Mouse (Mus musculus) retina, postnatal 1 day (tissue): ENCODE data around the gene Mxd3.

Source experiments
- DNase-seq: peaks from one replicate; pipeline ENCODE4 v3.0.0-alpha.2; 2012

Mxd3 gene

DNA sequence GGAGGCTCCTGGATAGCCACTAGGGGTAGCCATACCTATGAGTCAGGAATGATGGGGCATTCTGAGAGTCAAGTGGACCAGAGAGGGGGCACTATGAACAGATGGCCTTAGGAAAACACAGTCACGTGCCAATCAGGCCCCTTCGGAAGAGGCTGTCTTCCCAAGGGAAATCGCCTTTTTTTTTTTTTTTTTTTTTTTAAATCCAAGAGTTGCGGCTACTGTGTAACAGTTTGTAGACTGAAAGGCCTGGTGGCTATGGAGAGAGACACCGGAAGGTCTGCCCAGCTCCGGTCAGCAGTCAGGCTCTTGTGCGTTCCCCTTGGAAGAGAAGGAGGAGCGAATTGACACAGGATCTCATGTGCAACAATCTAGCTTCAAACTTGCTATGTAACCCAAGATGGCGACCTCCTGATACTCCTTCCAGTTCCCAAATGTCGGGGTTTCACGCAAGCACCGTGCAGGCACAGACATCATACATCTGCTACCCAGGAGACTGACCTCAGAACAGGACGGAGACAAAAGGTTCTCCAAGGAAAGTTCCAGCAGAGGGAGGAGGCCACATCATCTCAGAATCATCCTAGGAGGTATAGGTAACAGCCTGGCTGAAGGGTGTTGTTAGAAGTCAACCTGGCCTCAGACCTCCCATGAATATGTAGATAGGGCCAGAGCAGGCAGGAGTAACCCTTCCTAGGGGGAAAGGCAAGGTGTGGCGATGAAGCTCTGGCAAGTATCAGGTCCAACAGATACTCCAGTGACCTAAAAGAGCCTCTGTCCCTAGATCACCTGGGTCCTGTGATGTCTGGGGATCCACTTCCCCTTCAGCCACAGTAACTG, 1.2 kb upstream of the Mxd3 start:
- no peak for DNase-seq

DNA sequence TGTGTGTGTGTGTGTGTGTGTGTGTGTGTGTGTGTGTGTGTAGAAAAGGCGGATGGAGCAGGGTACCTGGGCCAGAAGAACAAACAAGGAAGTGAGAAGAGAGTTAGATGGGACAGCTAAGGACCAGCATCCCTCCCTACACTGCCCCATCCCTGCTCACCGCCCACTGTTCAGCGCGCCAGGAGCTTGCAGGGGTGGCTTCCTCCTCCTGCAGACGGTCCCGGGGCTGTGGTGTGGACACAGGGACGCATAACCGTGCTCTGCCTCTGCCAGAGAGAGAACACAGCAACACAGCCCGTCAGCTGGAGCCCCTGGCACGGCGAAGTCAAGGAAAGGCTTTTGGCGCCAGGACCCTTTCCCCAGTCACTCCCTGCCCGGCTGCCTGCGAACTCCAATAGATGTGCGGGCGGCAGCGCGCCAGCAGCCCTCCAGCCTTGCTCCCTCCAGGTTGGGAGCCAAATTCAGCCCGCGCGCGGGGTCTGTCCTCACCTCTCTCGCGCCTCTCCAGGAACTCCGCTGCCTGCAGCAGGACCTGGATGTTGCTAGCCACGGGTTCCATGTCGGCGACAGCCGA, 427 bp downstream of the Mxd3 start:
- no peak for DNase-seq

DNA sequence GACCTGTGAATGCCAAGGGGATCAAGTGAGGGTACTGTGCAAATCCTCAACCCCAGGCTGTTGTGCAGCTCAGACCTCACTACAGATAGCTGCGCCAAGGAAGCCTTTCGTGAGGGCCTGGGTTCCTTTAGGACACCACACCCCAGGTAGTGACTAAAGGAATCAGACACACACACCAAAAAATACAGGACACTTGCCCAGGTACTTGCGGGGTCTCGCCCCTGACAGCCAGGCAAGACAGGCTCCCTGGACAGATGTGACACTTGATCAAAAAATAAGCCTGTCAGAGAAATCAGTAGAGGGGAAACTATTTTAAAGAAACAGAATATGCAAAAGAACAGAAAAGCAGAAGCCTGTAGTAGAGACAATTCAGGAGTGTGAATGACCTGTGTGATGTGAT, 982 bp downstream of the Mxd3 start:
- DNase-seq: no peak

DNA sequence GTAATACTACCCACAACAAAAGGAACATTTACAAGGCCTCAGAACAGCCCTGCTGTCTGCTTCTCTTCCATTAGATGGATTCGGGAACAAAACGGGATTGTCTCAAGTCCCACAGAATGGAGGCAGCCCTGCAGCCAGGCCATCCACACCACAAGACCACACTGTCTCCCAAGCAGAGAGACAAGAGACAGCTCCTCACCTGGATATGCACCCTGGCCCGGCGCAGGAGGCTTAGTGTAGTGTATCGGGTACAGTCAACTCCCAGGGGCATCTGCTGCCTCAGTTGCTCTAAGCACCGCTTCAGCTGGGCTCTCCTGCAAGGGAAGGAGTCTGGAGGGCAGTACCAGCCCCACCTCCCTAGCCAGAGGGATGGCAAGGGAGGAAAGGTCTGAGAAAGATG, 1.5 kb downstream of the Mxd3 start:
- no peak for DNase-seq

DNA sequence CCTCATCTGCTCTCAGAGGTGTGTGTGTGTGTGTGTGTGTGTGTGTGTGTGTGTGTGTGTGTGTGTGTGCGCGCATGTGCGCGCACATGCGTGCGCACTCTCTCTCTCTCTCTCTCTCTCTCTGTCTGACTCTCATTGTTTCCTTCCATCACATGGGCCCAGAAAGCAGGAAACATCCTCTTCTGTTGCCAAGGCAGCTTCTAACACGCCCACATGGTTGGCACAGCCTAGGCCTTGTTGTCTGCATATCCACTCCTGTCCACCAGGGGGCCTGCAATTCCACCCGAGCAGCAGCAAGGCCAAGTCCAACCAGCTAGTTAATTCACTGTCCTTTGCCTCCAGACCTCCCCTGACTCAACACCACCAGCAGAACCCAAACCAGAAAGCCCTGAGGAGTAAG, 2.0 kb downstream of the Mxd3 start:
- peak; percentile 92 for DNase-seq

DNA sequence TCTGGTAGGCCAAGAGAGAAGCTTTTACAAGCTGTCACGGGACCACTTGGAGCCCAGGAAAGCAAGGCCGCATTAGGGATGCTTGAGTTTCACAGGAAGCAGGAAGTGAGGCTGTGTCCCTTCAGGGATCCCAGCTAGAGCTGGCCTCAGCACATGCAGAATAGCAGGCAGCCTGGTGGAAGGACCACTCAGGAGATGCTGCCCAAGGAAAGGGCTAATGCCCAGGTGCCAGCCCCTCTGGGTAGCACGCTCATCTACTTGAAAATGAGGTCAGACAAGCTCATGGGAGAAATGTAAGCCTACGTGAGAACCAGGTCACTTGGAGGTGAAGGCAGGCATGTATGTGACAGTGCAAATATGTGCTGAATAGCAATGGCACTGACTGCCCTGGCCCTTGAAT, 2.5 kb downstream of the Mxd3 start:
- DNase-seq: peak; percentile 42

DNA sequence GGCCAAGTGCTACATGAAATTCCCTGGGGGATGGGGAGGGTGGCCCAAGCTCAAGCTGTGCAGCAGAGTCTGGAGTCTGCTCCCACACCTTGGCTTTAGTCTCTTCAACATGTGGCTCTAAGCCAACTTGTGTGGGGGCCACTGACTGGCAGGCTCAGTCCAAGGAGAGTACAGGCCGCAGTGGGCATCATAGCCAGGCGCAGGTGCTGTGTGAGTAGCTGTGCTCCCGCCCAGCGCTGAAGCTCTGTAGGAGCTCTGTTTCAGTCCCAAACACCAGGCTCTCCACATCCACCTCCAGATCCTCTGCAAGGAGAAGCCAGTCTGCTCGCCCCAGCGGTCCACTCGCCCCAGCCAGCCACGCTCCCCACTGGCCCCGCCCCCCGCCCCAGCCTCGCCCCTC, 4.0 kb downstream of the Mxd3 start:
- DNase-seq: no peak

DNA sequence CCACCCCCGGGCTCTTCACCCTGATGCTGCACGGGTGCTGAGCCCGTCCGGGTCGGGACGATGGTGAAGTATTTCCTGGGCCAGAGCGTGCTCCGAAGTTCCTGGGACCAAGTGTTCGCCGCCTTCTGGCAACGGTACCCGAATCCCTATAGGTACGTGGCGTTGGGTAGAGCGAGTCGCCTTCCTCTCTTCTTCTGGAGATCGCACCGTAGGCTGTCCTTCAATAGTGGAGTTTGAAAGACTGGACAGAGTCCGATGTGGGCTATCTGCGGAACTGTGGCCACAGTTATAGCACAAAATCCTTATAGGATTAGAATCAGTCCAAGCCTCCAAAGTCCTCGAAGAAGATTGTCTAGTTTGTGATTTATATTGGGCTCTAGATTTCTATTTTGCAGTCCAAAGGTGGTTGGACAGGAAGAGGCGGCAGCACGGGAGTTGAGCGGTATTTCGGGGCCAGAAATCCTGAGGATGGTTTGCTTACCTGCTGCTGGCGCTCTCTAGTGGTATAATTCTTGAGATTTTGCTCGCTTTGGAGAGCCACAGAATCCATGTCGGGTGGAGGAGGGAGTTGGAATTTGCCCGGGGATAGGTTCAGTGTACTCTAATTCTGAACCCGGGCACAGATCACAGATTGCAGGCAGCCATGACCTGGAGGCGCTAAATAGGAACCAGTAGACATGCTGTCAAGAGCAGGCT, 7.3 kb downstream of the Mxd3 start:
- DNase-seq: peak; percentile 62

DNA sequence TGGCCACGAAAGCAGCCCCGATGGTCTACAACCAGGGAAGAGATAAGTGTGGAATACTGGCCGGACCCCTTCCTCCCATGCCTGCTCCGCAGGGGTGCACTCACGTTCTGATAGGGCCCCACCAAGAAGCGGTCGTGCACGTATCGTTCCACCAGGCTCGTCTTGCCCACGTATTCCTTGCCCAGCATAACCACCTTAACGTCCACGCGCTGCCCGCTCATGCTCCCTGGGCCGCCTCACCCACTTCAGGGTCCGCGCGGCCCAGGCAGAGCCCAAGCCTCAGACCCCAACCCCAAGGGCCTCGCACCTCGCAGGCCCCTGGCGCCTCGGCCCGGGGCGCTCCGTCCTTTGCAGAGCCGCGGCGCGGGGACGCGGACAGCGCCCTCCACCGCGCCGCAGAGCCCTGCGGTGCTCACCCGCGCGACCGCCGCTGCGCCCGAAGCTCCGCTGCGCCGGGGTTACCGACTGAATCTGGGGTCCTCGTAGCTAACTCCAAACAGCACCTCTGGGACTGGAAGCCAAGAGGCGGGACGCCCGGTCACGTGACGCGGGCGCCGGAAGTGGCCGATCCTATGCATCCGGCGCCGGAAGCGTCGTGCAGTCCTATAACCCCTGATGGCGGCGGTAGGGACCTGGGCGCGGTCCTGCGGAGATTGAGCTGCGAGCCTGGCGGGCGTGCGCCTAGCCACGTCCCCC, 8.0 kb downstream of the Mxd3 start, which contains the start of gene Rab24:
TSS of gene Rab24 (minus strand) at position 513 of the 696 bp plus-strand sequence.
- DNase-seq: peak; percentile 92

DNA sequence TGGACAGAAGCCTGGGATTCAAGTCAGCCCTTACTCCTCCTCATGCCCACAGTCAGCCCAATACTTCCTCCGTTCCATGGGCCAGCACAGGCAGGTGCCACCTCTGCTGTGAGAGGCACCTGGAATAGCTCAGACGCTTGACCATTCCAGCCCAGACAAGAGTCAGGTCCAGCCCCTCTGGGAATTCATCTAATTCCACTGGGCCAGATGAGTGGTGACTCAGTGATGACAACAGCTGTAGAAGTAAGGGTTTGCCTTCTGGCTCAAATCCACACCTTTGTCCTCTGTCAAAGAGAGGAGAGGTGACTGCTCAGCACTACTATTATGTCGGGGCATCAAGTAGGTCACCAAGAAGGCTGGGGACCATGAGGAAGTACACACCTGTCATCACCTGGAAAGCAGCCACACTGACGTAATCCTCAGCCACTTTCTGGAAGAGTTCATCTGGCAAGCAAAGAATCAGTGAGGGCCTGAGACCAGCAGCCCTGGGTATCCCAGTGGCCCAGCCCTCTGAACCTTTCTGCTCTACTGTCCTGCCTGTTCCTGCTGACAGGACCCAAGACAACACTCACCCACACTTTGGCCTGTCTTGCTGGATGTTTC, 9.6 kb downstream of the Mxd3 start, which contains the start of gene Prelid1:
TSS of gene Prelid1 (plus strand) at position 570 of the 603 bp plus-strand sequence.
- DNase-seq: no peak

DNA sequence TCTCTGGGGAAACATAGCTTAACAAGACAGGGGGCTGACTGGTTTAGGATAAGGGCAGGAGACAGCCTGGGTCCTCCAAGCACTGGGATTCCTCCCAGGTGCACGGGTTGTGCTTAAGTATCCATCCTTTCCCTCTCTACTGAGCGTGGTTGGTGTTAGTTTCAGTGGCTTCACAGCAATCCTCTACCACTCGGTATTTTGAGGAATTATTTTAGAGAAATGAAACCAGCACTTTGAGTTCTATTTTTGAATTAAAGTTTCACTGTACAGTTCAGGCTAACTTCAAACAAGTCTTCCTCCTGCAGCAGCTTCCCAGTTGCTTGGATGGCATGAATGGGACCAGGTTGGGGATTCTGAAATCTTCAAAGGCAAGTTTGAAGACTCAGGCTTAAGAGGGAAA, 11.3 kb downstream of the Mxd3 start:
- DNase-seq: no peak

DNA sequence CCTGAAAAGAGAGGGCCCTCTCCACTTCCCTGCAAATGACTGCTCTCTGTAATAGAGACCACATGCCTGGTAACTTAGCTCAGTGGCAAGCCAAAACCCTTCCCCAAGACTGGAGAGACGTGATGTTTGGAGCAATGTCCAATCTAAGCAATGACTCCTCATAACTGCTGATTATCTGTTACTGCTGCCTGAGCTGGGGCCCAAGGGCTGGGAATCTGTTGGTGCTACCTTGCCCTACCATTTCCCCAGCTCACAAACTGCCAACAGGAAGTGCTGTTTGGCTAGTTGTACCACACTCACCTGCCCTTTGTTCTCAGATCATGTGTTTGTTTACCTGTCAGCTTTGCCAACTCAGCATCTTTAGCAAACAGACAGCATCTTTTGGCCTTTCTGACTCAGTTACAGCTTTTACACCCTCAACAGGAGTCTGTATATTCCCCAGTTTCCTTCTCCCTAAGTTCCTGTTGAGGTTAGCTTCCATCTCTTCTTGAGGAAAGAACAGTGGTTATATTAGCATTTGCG, 14.7 kb downstream of the Mxd3 start:
- DNase-seq: no peak

DNA sequence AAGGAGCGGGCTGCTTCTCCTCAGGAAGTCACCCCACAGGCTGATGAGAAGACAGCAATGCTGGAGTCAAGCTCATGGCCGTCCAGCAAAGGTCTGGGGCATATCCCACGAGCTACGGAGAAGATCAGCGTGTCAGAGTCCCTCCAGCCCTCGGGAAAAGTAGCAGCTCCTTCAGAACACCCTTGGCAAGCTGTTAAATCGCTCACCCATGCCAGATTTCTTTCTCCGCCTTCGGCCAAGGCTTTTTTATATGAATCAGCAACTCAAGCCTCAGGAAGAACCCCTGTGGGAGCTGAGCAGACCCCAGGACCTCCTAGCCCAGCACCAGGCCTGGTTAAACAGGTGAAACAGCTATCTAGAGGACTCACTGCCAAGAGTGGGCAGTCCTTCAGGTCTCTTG, 16.6 kb downstream of the Mxd3 start:
- no peak for DNase-seq

DNA sequence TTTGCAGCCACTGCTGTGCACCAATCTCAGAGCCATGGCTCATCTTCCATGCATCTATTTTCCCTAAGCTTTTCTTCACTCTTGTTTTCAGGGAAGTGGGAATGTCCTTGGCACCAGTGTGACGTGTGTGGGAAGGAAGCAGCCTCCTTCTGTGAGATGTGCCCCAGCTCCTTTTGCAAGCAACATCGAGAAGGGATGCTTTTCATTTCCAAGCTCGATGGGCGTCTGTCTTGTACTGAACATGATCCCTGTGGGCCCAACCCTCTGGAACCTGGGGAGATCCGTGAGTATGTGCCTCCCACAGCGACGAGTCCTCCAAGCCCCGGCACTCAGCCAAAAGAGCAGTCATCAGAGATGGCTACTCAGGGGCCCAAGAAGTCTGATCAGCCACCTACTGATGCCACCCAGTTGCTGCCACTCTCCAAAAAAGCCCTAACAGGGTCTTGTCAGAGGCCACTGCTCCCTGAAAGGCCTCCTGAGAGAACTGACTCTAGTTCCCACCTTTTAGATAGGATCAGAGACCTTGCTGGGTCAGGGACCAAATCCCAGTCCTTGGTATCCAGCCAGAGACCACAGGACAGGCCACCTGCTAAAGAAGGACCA, 17.5 kb downstream of the Mxd3 start:
- no peak for DNase-seq

DNA sequence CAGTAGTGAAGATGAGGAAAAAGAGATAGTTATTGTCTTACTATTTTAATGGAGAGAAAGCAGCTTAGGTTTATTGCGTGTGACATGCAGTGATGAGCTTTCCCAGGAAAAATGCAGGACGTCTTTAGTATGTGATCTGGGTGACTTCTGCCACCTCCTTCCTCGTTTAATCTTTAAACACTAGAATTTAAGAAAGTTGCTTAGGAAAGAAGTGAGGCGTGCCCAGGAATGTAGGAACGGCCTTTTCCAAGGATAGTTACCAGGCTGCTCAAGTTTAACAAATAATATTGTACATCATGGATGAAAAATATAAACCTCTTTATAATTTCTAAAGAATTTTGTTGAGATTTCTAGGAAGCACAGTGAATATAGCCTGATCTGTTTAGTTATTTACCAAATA, 28.7 kb downstream of the Mxd3 start:
- no peak for DNase-seq

DNA sequence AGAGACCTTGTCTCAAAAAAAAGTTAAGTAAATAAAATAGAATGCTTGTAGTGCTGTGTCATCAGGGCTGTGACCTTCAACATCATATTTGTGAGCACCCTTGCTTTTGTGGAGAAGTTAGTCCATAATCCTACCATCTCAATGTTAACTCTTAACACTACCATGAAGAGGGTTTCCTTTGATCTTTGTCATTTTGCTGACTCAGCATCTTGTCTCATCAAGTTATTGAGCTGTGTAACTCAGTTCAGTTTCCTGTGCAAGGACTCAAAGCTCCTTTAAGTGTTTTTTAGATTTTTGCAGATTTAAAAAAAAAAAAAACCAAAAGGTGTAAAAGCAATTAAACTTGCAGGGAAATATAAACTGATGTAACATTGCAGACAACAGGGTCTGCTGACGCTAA, 32.9 kb downstream of the Mxd3 start:
- no peak for DNase-seq

DNA sequence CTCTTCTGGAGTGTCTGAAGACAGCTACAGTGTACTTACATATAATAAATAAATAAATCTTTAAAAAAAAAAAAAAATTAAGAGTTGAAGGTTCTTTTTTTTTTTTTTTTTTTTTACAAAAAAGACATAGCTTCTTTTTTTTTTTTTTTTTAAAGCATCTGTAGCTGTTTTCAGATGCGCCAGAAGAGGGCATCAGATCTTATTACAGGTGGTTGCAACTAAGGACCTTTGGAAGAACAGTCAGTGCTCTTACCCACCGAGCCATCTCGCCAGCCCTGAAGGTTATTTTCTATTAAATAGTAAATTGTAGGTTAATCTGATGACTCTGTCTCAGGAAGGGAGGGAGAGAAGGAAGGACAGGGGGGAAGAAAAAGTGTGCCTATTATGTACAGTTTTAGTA, 40.8 kb downstream of the Mxd3 start:
- DNase-seq: peak; percentile 4

DNA sequence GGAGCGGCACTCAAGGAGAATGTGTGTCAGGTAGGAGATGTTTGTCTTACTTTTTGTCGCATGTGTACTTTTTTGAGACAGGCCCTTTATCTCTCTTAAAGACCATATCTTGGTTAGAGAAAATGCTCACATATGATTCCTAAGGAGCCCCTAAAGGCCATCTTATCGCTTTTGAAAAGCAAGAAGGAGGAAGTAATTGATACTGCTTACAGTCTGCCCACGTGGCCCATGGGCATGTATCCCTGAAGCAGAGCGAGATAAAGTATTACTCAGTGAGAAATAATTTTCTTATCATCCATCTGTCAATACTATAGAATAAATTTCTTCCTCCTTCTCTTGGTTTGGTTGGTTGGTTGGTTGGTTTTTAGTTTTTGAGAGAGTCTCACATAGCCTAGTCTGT, 52.0 kb downstream of the Mxd3 start:
- DNase-seq: no peak

DNA sequence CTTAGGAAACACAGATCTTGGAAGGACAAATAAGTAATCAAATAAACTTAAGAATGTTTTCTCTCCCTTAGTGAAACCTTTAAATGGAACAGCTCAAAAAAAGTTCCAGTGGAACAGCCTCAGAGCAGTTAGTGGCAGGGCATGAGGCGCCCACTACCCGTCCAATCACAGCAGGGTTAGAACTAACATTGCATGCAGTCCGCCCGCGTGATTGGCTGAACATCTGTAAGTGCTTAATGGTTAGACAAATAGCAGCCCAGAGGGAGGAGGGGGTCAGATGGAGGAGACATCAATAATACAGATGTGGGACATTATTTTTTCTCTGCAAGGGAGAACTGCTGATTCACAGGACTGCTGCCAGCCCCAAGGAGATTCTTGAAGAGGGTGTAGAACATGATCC, 52.4 kb downstream of the Mxd3 start:
- DNase-seq: peak; percentile 2
